Mouse (Mus musculus): ENCODE measurements around the gene Taf5l. TPM values are rescaled to one million over a fixed set of nuclear protein-coding genes. Genes with fewer than 3 reads are reported as not detected.
"Not testable (repeated sequence)": the region's sequence is repeated elsewhere in the genome, so short reads cannot be mapped to it uniquely, and the experiment has no call there.

Gene Taf5l
- polyA plus RNA-seq, 1 experiment = 8.0 TPM

GRCm38 (mm10) chr8:124014751-124015150, 6.4 kb downstream of the Taf5l start:
- Histone ChIP-seq H3K9me3 (no peaks in the 10 kb centered on the region), H3K4me1 (peaks cover 66% of the 10 kb centered on the region), H3K4me3 (replicated peaks) (no peak overlapping the region), H3K36me3 (replicated peaks; ENCODE audit: low read length) (peaks cover 18% of the 10 kb centered on the region), H3K27me3 (replicated peaks) (no peaks in the 10 kb centered on the region)
- no peak for TF ChIP-seq GATA1 (IDR thresholded peaks at IDR 0.05; ENCODE audit: borderline replicate concordance, low read length)
- no peak for TF ChIP-seq FLI1 (IDR thresholded peaks at IDR 0.05; ENCODE audit: low read length)

GRCm38 (mm10) chr8:124014299-124014698, 6.9 kb downstream of the Taf5l start:
- H3K4me1 ChIP-seq = peaks cover 65% of the 10 kb centered on the region
- H3K27me3 ChIP-seq (replicated peaks) = not testable (repeated sequence)

GRCm38 (mm10) chr8:124011989-124012586, 9.1 kb downstream of the Taf5l start:
- Histone ChIP-seq H3K4me1 (peaks cover 47% of the 10 kb centered on the region), H3K4me3 (replicated peaks) (no peak overlapping the region), H3K9me3 (no peaks in the 10 kb centered on the region), H3K36me3 (replicated peaks; ENCODE audit: low read length) (peaks cover 44% of the 10 kb centered on the region), H3K27me3 (replicated peaks) (no peaks in the 10 kb centered on the region)
- TF ChIP-seq GATA1 (IDR thresholded peaks at IDR 0.05; ENCODE audit: borderline replicate concordance, low read length) = no peak
- TF ChIP-seq FLI1 (IDR thresholded peaks at IDR 0.05; ENCODE audit: low read length) = no peak

More at GRCm38 (mm10) chr8:124014299-124014698, 6.9 kb downstream of the Taf5l start:
- H3K4me3 ChIP-seq (replicated peaks); H3K9me3 ChIP-seq: not testable (repeated sequence)
- peaks cover 22% of the 10 kb centered on the region for H3K36me3 ChIP-seq (replicated peaks; ENCODE audit: low read length)

DNA sequence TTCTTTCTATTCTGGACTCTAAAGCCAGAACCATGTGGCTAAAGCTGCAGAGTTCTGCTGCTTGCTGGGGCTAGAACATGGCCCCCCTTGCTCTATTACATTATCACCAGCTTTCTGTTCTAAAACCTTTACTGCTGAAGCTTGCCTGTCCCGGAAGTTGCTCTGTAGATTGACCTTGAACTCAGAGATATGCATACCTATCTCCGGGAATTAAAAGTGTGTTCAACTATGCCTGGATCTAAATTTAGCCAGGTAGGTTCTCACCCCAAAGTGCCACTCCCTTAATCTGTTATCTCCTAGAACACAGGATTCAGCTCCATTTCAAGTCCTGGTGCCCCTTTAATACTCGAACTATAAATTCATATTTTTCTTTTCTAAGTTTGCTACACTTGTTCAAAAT, 9.6 kb downstream of the Taf5l start:
- Histone ChIP-seq H3K27me3 (replicated peaks) (no peaks in the 10 kb centered on the region), H3K36me3 (replicated peaks; ENCODE audit: low read length) (peaks cover 49% of the 10 kb centered on the region), H3K9me3 (no peaks in the 10 kb centered on the region), H3K4me3 (replicated peaks) (no peak overlapping the region), H3K4me1 (peaks cover 42% of the 10 kb centered on the region)
- TF ChIP-seq GATA1 (IDR thresholded peaks at IDR 0.05; ENCODE audit: borderline replicate concordance, low read length) = no peak
- TF ChIP-seq FLI1 (IDR thresholded peaks at IDR 0.05; ENCODE audit: low read length) = no peak

- TF ChIP-seq GATA1 (IDR thresholded peaks at IDR 0.05; ENCODE audit: borderline replicate concordance, low read length) (no peak), FLI1 (IDR thresholded peaks at IDR 0.05; ENCODE audit: low read length) (no peak)
These were observed 13.4 kb downstream of the Taf5l start for GRCm38 (mm10) chr8:124007829-124008228.

DNA sequence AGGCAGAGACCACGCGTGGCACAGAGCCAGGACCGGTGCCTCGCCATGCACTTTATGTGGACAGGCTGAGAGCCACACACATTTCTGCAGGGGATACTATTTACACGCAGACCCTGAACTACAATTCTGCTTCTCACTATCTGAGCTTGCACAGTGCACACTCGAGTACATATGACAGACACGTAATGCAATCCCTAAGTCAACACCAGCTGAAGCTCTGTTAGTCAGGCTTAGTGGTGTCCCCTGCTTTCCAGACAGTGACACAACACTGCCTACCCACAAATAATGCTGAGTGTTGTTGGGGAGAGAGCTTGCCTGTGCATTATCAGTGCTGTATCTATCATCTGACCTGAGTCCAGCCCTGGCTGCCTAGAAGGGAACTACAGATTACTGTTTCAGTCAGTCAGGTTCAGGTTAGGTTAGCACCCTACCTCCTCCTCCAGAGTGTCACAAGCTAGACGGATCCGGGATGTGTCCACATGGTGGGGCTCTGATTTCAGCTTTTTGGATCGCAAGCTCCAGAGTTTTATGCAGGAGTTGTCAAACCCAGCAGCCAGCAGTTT, 18.6 kb downstream of the Taf5l start:
- TF ChIP-seq FLI1 (IDR thresholded peaks at IDR 0.05; ENCODE audit: low read length) = no peak
- no peak for TF ChIP-seq GATA1 (IDR thresholded peaks at IDR 0.05; ENCODE audit: borderline replicate concordance, low read length)
- Histone ChIP-seq H3K4me3 (replicated peaks) (no peak overlapping the region), H3K36me3 (replicated peaks; ENCODE audit: low read length) (peaks cover 99% of the 10 kb centered on the region), H3K4me1 (peaks cover 20% of the 10 kb centered on the region), H3K9me3 (no peaks in the 10 kb centered on the region), H3K27me3 (replicated peaks) (no peaks in the 10 kb centered on the region)

More at GRCm38 (mm10) chr8:124007829-124008228, 13.4 kb downstream of the Taf5l start:
- Histone ChIP-seq H3K36me3 (replicated peaks; ENCODE audit: low read length) (peaks cover 82% of the 10 kb centered on the region), H3K27me3 (replicated peaks) (no peaks in the 10 kb centered on the region), H3K9me3 (no peaks in the 10 kb centered on the region), H3K4me3 (replicated peaks) (no peak overlapping the region), H3K4me1 (peaks cover 14% of the 10 kb centered on the region)

- H3K4me1 ChIP-seq = peaks cover 20% of the 10 kb centered on the region
- peaks cover 93% of the 10 kb centered on the region for H3K36me3 ChIP-seq (replicated peaks; ENCODE audit: low read length)
- no peak for TF ChIP-seq FLI1 (IDR thresholded peaks at IDR 0.05; ENCODE audit: low read length)
- no peaks in the 10 kb centered on the region for H3K27me3 ChIP-seq (replicated peaks)
- H3K4me3 ChIP-seq (replicated peaks) = no peak overlapping the region
- H3K9me3 ChIP-seq = no peaks in the 10 kb centered on the region
These were observed 21.6 kb downstream of the Taf5l start for GRCm38 (mm10) chr8:123999568-123999967.

- Histone ChIP-seq H3K27me3 (replicated peaks) (no peaks in the 10 kb centered on the region), H3K9me3 (no peaks in the 10 kb centered on the region), H3K4me3 (replicated peaks) (no peak overlapping the region), H3K4me1 (peaks cover 20% of the 10 kb centered on the region), H3K36me3 (replicated peaks; ENCODE audit: low read length) (peaks cover 55% of the 10 kb centered on the region)
- TF ChIP-seq FLI1 (IDR thresholded peaks at IDR 0.05; ENCODE audit: low read length) (no peak), GATA1 (IDR thresholded peaks at IDR 0.05; ENCODE audit: borderline replicate concordance, low read length) (no peak)
These were observed 27.2 kb downstream of the Taf5l start for GRCm38 (mm10) chr8:123993997-123994396.

GRCm38 (mm10) chr8:123993597-123993996, 27.6 kb downstream of the Taf5l start:
- Histone ChIP-seq H3K4me1 (peaks cover 24% of the 10 kb centered on the region), H3K4me3 (replicated peaks) (no peak overlapping the region), H3K36me3 (replicated peaks; ENCODE audit: low read length) (peaks cover 51% of the 10 kb centered on the region), H3K27me3 (replicated peaks) (no peaks in the 10 kb centered on the region), H3K9me3 (no peaks in the 10 kb centered on the region)
- TF ChIP-seq GATA1 (IDR thresholded peaks at IDR 0.05; ENCODE audit: borderline replicate concordance, low read length) (no peak), FLI1 (IDR thresholded peaks at IDR 0.05; ENCODE audit: low read length) (no peak)

- no peaks in the 10 kb centered on the region for H3K27me3 ChIP-seq (replicated peaks)
These were observed 28.6 kb downstream of the Taf5l start for GRCm38 (mm10) chr8:123992587-123992986.

More at GRCm38 (mm10) chr8:123992587-123992986, 28.6 kb downstream of the Taf5l start:
- H3K4me3 ChIP-seq (replicated peaks) = no peak overlapping the region
- peaks cover 42% of the 10 kb centered on the region for H3K36me3 ChIP-seq (replicated peaks; ENCODE audit: low read length)
- no peaks in the 10 kb centered on the region for H3K9me3 ChIP-seq
- H3K4me1 ChIP-seq = peaks cover 31% of the 10 kb centered on the region
- TF ChIP-seq GATA1 (IDR thresholded peaks at IDR 0.05; ENCODE audit: borderline replicate concordance, low read length) (no peak), FLI1 (IDR thresholded peaks at IDR 0.05; ENCODE audit: low read length) (no peak)
